In genomic region chr2:71211591-71212359, GRCm38 (mm10) we compare ENCODE assay signal across 8 mouse cellular contexts. TPM values are rescaled to one million over a fixed set of nuclear protein-coding genes. Genes with fewer than 3 reads are reported as not detected.
DNase-seq lines count a peak whose midpoint lies in the region; ATAC-seq and TF ChIP-seq lines count a peak whose summit lies in the region.

Dync1i2 (plus strand) TSS chr2:71211706.

- H3K9me3 ChIP-seq in hindbrain, postnatal 0 days (ENCODE audit: low read length): no peaks in the 10 kb centered on the region

- intact Hi-C loops in gastrocnemius, adult 2 months (cut with DNase I): no loop called here
- intact Hi-C loops in left cerebral cortex, adult 2 months (cut with DNase I): loop anchor here (5.0 kb wide), 1 partner anchor 54 kb away; no protein-coding TSS in a partner anchor

- TF ChIP-seq CTCF in gastrocnemius, adult 2 months (IDR thresholded peaks at IDR 0.05): no peak
- TF ChIP-seq CTCF in hindbrain, postnatal 0 days (IDR thresholded peaks at IDR 0.05; ENCODE audit: low read depth): no peak
- TF ChIP-seq CTCF in left cerebral cortex, adult 2 months (IDR thresholded peaks at IDR 0.05): no peak

- DNase-seq in ZHBTc4 (ENCODE audit: low read depth, low spot score): peak; percentile 99
- peak; percentile 94 for DNase-seq in gastrocnemius, adult 2 months
- DNase-seq in hindbrain, postnatal 0 days (ENCODE audit: low spot score): peak; percentile 97
- DNase-seq in left cerebral cortex, adult 2 months (ENCODE audit: extremely low spot score in 1 of 2, low spot score in 2 of 2): peak; percentile 87 to 91
- DNase-seq in right cerebral cortex, adult 2 months (ENCODE audit: low spot score in 2 of 2): peak; percentile 94
- DNase-seq in urinary bladder, postnatal 14 days (ENCODE audit: low spot score): peak; percentile 92

- H3K4me3 ChIP-seq in gastrocnemius, adult 2 months: peak within 1 kb of the TSS; percentile 100
- H3K4me3 ChIP-seq in hindbrain, postnatal 0 days (ENCODE audit: low read length): peak within 1 kb of the TSS; percentile 99
- H3K4me3 ChIP-seq in left cerebral cortex, adult 2 months: peak within 1 kb of the TSS; percentile 87

- peak within 1 kb of the TSS; percentile 95 for H3K27ac ChIP-seq in gastrocnemius, adult 2 months
- peak within 1 kb of the TSS; percentile 87 for H3K27ac ChIP-seq in hindbrain, postnatal 0 days
- H3K27ac ChIP-seq in left cerebral cortex, adult 2 months: peak within 1 kb of the TSS; percentile 90

- H3K9ac ChIP-seq in hindbrain, postnatal 0 days (replicated peaks; ENCODE audit: low read length): peak within 1 kb of the TSS; percentile 95

- peak; percentile 100 for ATAC-seq in common myeloid progenitor, adult 5-6 weeks (replicated peaks; ENCODE audit: low read depth, poor library complexity, severe bottlenecking)
- peak; percentile 100 for ATAC-seq in hindbrain, postnatal 0 days
- ATAC-seq in megakaryocyte, adult 5-6 weeks (ENCODE audit: poor library complexity, severe bottlenecking): peak; percentile 99

- H3K4me2 ChIP-seq in hindbrain, postnatal 0 days (ENCODE audit: low read depth, low read length): peak within 1 kb of the TSS; percentile 77

- H3K36me3 ChIP-seq in hindbrain, postnatal 0 days (ENCODE audit: insufficient read depth, low read length): no peaks in the 10 kb centered on the region

- H3K4me1 ChIP-seq in hindbrain, postnatal 0 days (ENCODE audit: insufficient read depth, low read length): no peaks in the 10 kb centered on the region

- 1% methylated on average over 57 of the region's 57 CpGs for WGBS in hindbrain, postnatal 0 days

- H3K27me3 ChIP-seq in hindbrain, postnatal 0 days (ENCODE audit: insufficient read depth, low read length): no peaks in the 10 kb centered on the region

RNA-seq across cellular contexts. Expression of gene Dync1i2, which starts in this region (rescaled TPM):
- total RNA-seq in common myeloid progenitor, adult 5-6 weeks (2017): 112 and 117 TPM in 2 replicates
- 10 to 100 TPM; 40.1 to 49.3 TPM for total RNA-seq in gastrocnemius, adult 2 months (2021)
- total RNA-seq in hindbrain, postnatal 0 days (2014; rRNA removed): 108 and 126 TPM in 2 replicates
- polyA plus RNA-seq in hindbrain, postnatal 0 days (2015; fragmentation: Nextera tagmentation; extraction: Ambion mirVana): 164 and 170 TPM in 2 replicates
- 100 to 1,000 TPM; 129 to 136 TPM for total RNA-seq in left cerebral cortex, adult 2 months (2021)
- total RNA-seq in megakaryocyte, adult 5-6 weeks (2015): 119 and 139 TPM in 2 replicates
- 126 TPM in 2 replicates for total RNA-seq in megakaryocyte, adult 5-6 weeks (2017)

Comparison
In these comparisons a context has a peak if more than half of its experiments do, and no peak if none do; other contexts are left out.
1. Peak in every context shown above with its lines: DNase-seq, ATAC-seq, H3K4me3 ChIP-seq and H3K27ac ChIP-seq.